Comparison of ENCODE assay signal across 9 mouse cellular contexts in the genomic region with DNA sequence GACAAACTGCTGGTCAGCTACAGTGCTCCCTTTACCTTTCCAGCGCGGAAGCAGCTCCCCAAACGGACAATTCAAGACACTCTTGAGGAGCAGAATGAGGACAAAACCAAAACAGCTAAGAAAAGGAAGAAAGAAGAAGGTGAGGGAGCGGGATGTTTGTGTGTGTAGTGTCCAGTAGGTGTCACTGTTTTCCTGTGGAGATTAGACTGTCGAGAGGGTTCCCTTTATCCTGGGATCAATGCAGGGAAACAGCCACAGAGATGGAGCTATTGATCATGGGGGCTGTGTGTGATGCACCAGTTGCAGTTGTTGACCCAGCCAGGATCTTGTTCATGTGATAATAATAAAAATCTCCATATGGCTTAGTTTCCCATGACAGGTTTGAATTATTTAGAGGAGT. TPM values are rescaled to one million over a fixed set of nuclear protein-coding genes. Genes with fewer than 3 reads are reported as not detected.
A peak's percentile ranks its signal among the peaks of the same experiment; 100 is the strongest.
DNase-seq lines count a peak whose midpoint lies in the region; ATAC-seq lines count a peak whose summit lies in the region.
"Had no signal": no experiment of that assay in that cellular context is flagged by ENCODE, and none has a peak within 500 bp of the region (broad histone marks: within the 10 kb centered on the region; RNA-seq: fewer than 3 reads in every experiment).

No protein-coding gene starts in this region.

- no peak overlapping the region for H3K4me2 ChIP-seq in embryonic facial prominence, embryonic 11.5 days (ENCODE audit: low read depth, low read length)
- H3K4me2 ChIP-seq in hindbrain, embryonic 12.5 days (replicated peaks): no peak overlapping the region
- H3K4me2 ChIP-seq: heart, embryonic 13.5 days had no signal

- no peak overlapping the region for H3K27ac ChIP-seq in embryonic facial prominence, embryonic 11.5 days (replicated peaks; ENCODE audit: low read depth, low read length)
- no peak overlapping the region for H3K27ac ChIP-seq in embryonic facial prominence, embryonic 10.5 days (replicated peaks)
- H3K27ac ChIP-seq in hindbrain, embryonic 12.5 days: no peak overlapping the region
- H3K27ac ChIP-seq in midbrain, embryonic 10.5 days (replicated peaks): no peak overlapping the region
- H3K27ac ChIP-seq: heart, embryonic 13.5 days had no signal

- peak; percentile 59 for DNase-seq in embryonic facial prominence, embryonic 11.5 days (ENCODE audit: low spot score)
- no peak for DNase-seq in embryonic facial prominence, embryonic 10.5 days (ENCODE audit: low spot score)
- peak; percentile 36 to 38 for DNase-seq in right cerebral cortex, postnatal 10 days (ENCODE audit: low spot score in 2 of 2)
- DNase-seq in right cerebral cortex, postnatal 36 days (ENCODE audit: low spot score in 2 of 2): no peak
- DNase-seq in midbrain, embryonic 10.5 days (ENCODE audit: low spot score): peak; percentile 14
- DNase-seq in c-Kit-positive CD71-positive TER-119-positive erythroid progenitor cells, embryonic 14.5 days (ENCODE audit: low spot score): no peak
- no peak for DNase-seq in yolk sac, embryonic 10.5 days (ENCODE audit: low spot score)

- WGBS in embryonic facial prominence, embryonic 11.5 days: 52% methylated on average over 5 of the region's 5 CpGs
- WGBS in embryonic facial prominence, embryonic 10.5 days: 55% methylated on average over 5 of the region's 5 CpGs
- WGBS in hindbrain, embryonic 12.5 days: 51% methylated on average over 5 of the region's 5 CpGs
- WGBS in midbrain, embryonic 10.5 days: 49% methylated on average over 5 of the region's 5 CpGs

- H3K36me3 ChIP-seq in embryonic facial prominence, embryonic 11.5 days (replicated peaks; ENCODE audit: control insufficient read depth, insufficient read depth, low read depth, low read length): peaks cover 7% of the 10 kb centered on the region
- H3K36me3 ChIP-seq in embryonic facial prominence, embryonic 10.5 days (replicated peaks): peaks cover 100% of the 10 kb centered on the region
- H3K36me3 ChIP-seq in hindbrain, embryonic 12.5 days: peaks cover 56% of the 10 kb centered on the region
- peaks cover 100% of the 10 kb centered on the region for H3K36me3 ChIP-seq in midbrain, embryonic 10.5 days

- no peaks in the 10 kb centered on the region for H3K27me3 ChIP-seq in embryonic facial prominence, embryonic 11.5 days (ENCODE audit: control insufficient read depth, insufficient read depth, low read length)
- no peaks in the 10 kb centered on the region for H3K27me3 ChIP-seq in embryonic facial prominence, embryonic 10.5 days (replicated peaks; ENCODE audit: low read depth, poor library complexity, severe bottlenecking)
- no peaks in the 10 kb centered on the region for H3K27me3 ChIP-seq in hindbrain, embryonic 12.5 days
- no peaks in the 10 kb centered on the region for H3K27me3 ChIP-seq in midbrain, embryonic 10.5 days (ENCODE audit: low read depth, poor library complexity, severe bottlenecking)
- H3K27me3 ChIP-seq: heart, embryonic 13.5 days had no signal

- no peak overlapping the region for H3K4me3 ChIP-seq in embryonic facial prominence, embryonic 11.5 days (ENCODE audit: low read depth, low read length)
- H3K4me3 ChIP-seq in embryonic facial prominence, embryonic 10.5 days: no peak overlapping the region
- H3K4me3 ChIP-seq in hindbrain, embryonic 12.5 days: no peak overlapping the region
- H3K4me3 ChIP-seq in midbrain, embryonic 10.5 days: no peak overlapping the region
- H3K4me3 ChIP-seq: heart, embryonic 13.5 days had no signal

- no peak overlapping the region for H3K9ac ChIP-seq in embryonic facial prominence, embryonic 11.5 days (replicated peaks; ENCODE audit: low read length)
- no peak overlapping the region for H3K9ac ChIP-seq in hindbrain, embryonic 12.5 days
- H3K9ac ChIP-seq: heart, embryonic 13.5 days had no signal

- ATAC-seq in embryonic facial prominence, embryonic 11.5 days (replicated peaks; ENCODE audit: insufficient number of reproducible peaks, low FRiP score, low TSS enrichment, low read depth): peak; percentile 65; the same call in 1 of the 2 replicates
- peak; percentile 52; the same call in 1 of the 2 replicates for ATAC-seq in hindbrain, embryonic 12.5 days (ENCODE audit: low FRiP score)

- no peaks in the 10 kb centered on the region for H3K4me1 ChIP-seq in embryonic facial prominence, embryonic 11.5 days (ENCODE audit: control insufficient read depth, insufficient read depth, low read length)
- no peaks in the 10 kb centered on the region for H3K4me1 ChIP-seq in embryonic facial prominence, embryonic 10.5 days
- H3K4me1 ChIP-seq in hindbrain, embryonic 12.5 days: no peaks in the 10 kb centered on the region
- no peaks in the 10 kb centered on the region for H3K4me1 ChIP-seq in midbrain, embryonic 10.5 days
- H3K4me1 ChIP-seq: heart, embryonic 13.5 days had no signal

- H3K9me3 ChIP-seq in embryonic facial prominence, embryonic 11.5 days (replicated peaks; ENCODE audit: control insufficient read depth, low read length): no peaks in the 10 kb centered on the region
- H3K9me3 ChIP-seq in embryonic facial prominence, embryonic 10.5 days: no peaks in the 10 kb centered on the region
- H3K9me3 ChIP-seq in hindbrain, embryonic 12.5 days (replicated peaks): no peaks in the 10 kb centered on the region
- H3K9me3 ChIP-seq in midbrain, embryonic 10.5 days (replicated peaks): no peaks in the 10 kb centered on the region
- H3K9me3 ChIP-seq: heart, embryonic 13.5 days had no signal

RNA-seq across cellular contexts. Expression of gene Zswim9, which starts 10.1 kb away (rescaled TPM):
- 5.0 and 5.1 TPM in 2 replicates for polyA plus RNA-seq in embryonic facial prominence, embryonic 11.5 days (2014; fragmentation: Nextera tagmentation; extraction: Ambion mirVana)
- polyA plus RNA-seq in embryonic facial prominence, embryonic 10.5 days (2016; fragmentation: Nextera tagmentation; extraction: Ambion mirVana): 9.4 and 12.6 TPM in 2 replicates
- polyA plus RNA-seq in hindbrain, embryonic 12.5 days (2016; fragmentation: Nextera tagmentation; extraction: Ambion mirVana): 17.3 and 19.0 TPM in 2 replicates
- 11.5 and 14.7 TPM in 2 replicates for polyA plus RNA-seq in midbrain, embryonic 10.5 days (2016; fragmentation: Nextera tagmentation; extraction: Ambion mirVana)

RNA-seq across cellular contexts. Expression of gene Lig1, which starts 11.5 kb away (rescaled TPM):
- 147 and 150 TPM in 2 replicates for polyA plus RNA-seq in embryonic facial prominence, embryonic 11.5 days (2014; fragmentation: Nextera tagmentation; extraction: Ambion mirVana)
- polyA plus RNA-seq in embryonic facial prominence, embryonic 10.5 days (2016; fragmentation: Nextera tagmentation; extraction: Ambion mirVana): 160 and 162 TPM in 2 replicates
- polyA plus RNA-seq in hindbrain, embryonic 12.5 days (2016; fragmentation: Nextera tagmentation; extraction: Ambion mirVana): 74.2 and 78.5 TPM in 2 replicates
- polyA plus RNA-seq in midbrain, embryonic 10.5 days (2016; fragmentation: Nextera tagmentation; extraction: Ambion mirVana): 150 and 165 TPM in 2 replicates

RNA-seq across cellular contexts. Expression of gene Pla2g4c, which starts 35.8 kb away (rescaled TPM):
- polyA plus RNA-seq in embryonic facial prominence, embryonic 11.5 days (2014; fragmentation: Nextera tagmentation; extraction: Ambion mirVana): 1.1 and 1.6 TPM in 2 replicates
- 1.8 and 1.9 TPM in 2 replicates for polyA plus RNA-seq in embryonic facial prominence, embryonic 10.5 days (2016; fragmentation: Nextera tagmentation; extraction: Ambion mirVana)
- polyA plus RNA-seq in hindbrain, embryonic 12.5 days (2016; fragmentation: Nextera tagmentation; extraction: Ambion mirVana): 0.73 and 0.93 TPM in 2 replicates
- 1.6 and 1.8 TPM in 2 replicates for polyA plus RNA-seq in midbrain, embryonic 10.5 days (2016; fragmentation: Nextera tagmentation; extraction: Ambion mirVana)

Comparison
In these comparisons a context has a peak if more than half of its experiments do, and no peak if none do; other contexts are left out.
1. DNase-seq: peak in embryonic facial prominence, embryonic 11.5 days (single experiment), right cerebral cortex, postnatal 10 days (2 of 2) and midbrain, embryonic 10.5 days (single experiment); none in embryonic facial prominence, embryonic 10.5 days (single experiment), right cerebral cortex, postnatal 36 days (0 of 2), c-Kit-positive CD71-positive TER-119-positive erythroid progenitor cells, embryonic 14.5 days (single experiment) and yolk sac, embryonic 10.5 days (single experiment).